Mouse (Mus musculus) forebrain, postnatal 0 days (tissue): ENCODE results near the gene Ptpro. TPM values are rescaled to one million over a fixed set of nuclear protein-coding genes. Genes with fewer than 3 reads are reported as not detected.

ENCODE experiments used
- ATAC-seq: fragments of 200-750 bp; cut with Nextera tagmentation; 2 replicates; pipeline ENCODE4 v1.8.0; 2017; ENCODE audit warnings: mild to moderate bottlenecking, moderate library complexity
- DNase-seq: peaks from one replicate; pipeline ENCODE4 v3.0.0-alpha.2; 2015
- H3K27ac ChIP-seq: fragments of 300-500 bp; sonication (generic); 2 replicates; pipeline ENCODE4 v1.5.1; 2014; ENCODE audit warnings: low read depth, mild to moderate bottlenecking, antibody characterized with exemption, low read length, moderate library complexity, mixed read lengths
- H3K27me3 ChIP-seq: fragments of 300-500 bp; sonication (generic); 2 replicates; pipeline ENCODE4 v1.6.1; 2014; ENCODE audit warnings: mild to moderate bottlenecking, low read length, mixed read lengths; ENCODE audit not compliant: insufficient read depth
- H3K36me3 ChIP-seq: fragments of 300-500 bp; sonication (generic); 2 replicates; pipeline ENCODE4 v1.6.1; 2014; ENCODE audit warnings: mild to moderate bottlenecking, moderate library complexity; ENCODE audit not compliant: insufficient read depth
- H3K4me1 ChIP-seq: fragments of 300-500 bp; sonication (generic); 2 replicates; pipeline ENCODE4 v1.6.1; 2014; ENCODE audit warnings: antibody characterized with exemption; ENCODE audit not compliant: insufficient read depth
- H3K4me2 ChIP-seq: fragments of 300-500 bp; sonication (generic); 2 replicates; pipeline ENCODE4 v1.6.1; 2014; ENCODE audit warnings: low read depth, mild to moderate bottlenecking, moderate library complexity
- H3K4me3 ChIP-seq: fragments of 300-500 bp; sonication (generic); 2 replicates; pipeline ENCODE4 v1.5.1; 2014; ENCODE audit warnings: low read depth, low read length, mixed read lengths
- H3K9ac ChIP-seq: fragments of 300-500 bp; sonication (generic); 2 replicates; pipeline ENCODE4 v1.6.1; 2014; ENCODE audit warnings: mild to moderate bottlenecking
- H3K9me3 ChIP-seq: fragments of 300-500 bp; sonication (generic); 2 replicates; pipeline ENCODE4 v1.6.1; 2016; ENCODE audit warnings: low read length
- CTCF ChIP-seq: sonication (generic); IDR thresholded peaks from 2 replicates; pipeline ENCODE4 v1.5.1; 2016; ENCODE audit warnings: antibody characterized with exemption, control low read depth, low read depth
- WGBS: fragments of 180-500 bp; shearing (Covaris S2); extraction: QIAGEN DNeasy Blood & Tissue Kit; methylation state at CpG from one replicate; pipeline ENCODE4 v1.1.7; 2014; 5-methylcytosine and 5-hydroxymethylcytosine counted together
- polyA plus RNA-seq: library from polyadenylated mRNA; unstranded; fragments of >200 nt; fragmentation: Nextera tagmentation; extraction: Ambion mirVana; gene quantifications from 2 replicates; pipeline ENCODE4 v1.2.1, GENCODE M21; 2015
- total RNA-seq: library from RNA; depleted of rRNA; stranded (reverse); fragments of >200 nt; gene quantifications from 2 replicates; pipeline ENCODE4 v1.2.3, GENCODE M21; 2014

The Ptpro gene
- total and polyA plus RNA-seq, 2 experiments from 2014 or later = 45.2 to 132 TPM

GRCm38 (mm10) chr6:137317509-137317908, 65.4 kb downstream of the Ptpro start:
- Histone ChIP-seq H3K27ac (no peak overlapping the region), H3K4me1 (peaks cover 6% of the 10 kb centered on the region; the same call in 1 of the 2 replicates), H3K4me2 (no peak overlapping the region), H3K27me3 (no peaks in the 10 kb centered on the region), H3K9ac (no peak overlapping the region), H3K9me3 (no peaks in the 10 kb centered on the region), H3K4me3 (no peak overlapping the region), H3K36me3 (no peaks in the 10 kb centered on the region)
- DNase-seq = peak; percentile 36
- WGBS = 58% methylated on average over 6 of the region's 6 CpGs
- TF ChIP-seq CTCF = no peak
- peak; percentile 60 for ATAC-seq

DNA sequence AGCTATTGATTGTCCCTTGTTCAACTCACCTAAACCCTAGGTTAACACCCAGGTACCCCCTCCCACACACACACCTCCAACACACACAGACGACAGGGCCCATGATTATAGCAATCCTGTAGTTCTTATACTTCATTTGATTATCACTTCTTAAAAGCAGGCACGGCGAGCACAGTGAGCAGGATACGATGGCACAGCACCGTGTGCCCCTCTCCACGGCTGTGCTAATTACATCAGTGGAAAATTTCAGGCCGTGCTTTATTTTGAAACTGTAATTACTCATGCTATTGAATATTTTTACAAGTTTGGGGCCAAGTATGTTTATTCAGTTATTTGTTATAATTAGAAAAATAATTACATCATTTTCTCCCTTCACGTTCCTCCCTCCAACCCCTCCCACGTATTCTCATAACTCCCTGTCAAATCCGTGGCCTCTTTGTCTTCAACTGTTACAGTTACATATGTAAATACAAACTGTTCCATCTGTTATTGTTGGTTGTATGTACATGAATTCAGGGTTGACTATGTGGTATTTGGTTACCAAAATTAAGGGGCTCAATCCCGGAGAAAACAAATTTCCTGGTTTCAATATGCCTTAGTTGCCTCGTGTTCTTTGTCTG, 66.2 kb downstream of the Ptpro start:
- TF ChIP-seq CTCF = no peak
- 54% methylated on average over 12 of the region's 12 CpGs for WGBS
- no peak overlapping the region for H3K4me2 ChIP-seq
- no peaks in the 10 kb centered on the region for H3K27me3 ChIP-seq
- DNase-seq (peak; percentile 32), ATAC-seq (peak; percentile 53; the same call in 1 of the 2 replicates)
- H3K9me3 ChIP-seq = no peaks in the 10 kb centered on the region
- peak overlapping the region; percentile 22; the same call in 1 of the 2 replicates for H3K27ac ChIP-seq
- H3K9ac ChIP-seq = no peak overlapping the region
- H3K36me3 ChIP-seq = no peaks in the 10 kb centered on the region
- H3K4me3 ChIP-seq = no peak overlapping the region
- peaks cover 6% of the 10 kb centered on the region; the same call in 1 of the 2 replicates for H3K4me1 ChIP-seq

- Histone ChIP-seq H3K27me3 (no peaks in the 10 kb centered on the region), H3K4me2 (no peak overlapping the region), H3K4me3 (no peak overlapping the region), H3K27ac (no peak overlapping the region), H3K36me3 (no peaks in the 10 kb centered on the region), H3K9me3 (no peaks in the 10 kb centered on the region), H3K9ac (no peak overlapping the region), H3K4me1 (peaks cover 6% of the 10 kb centered on the region; the same call in 1 of the 2 replicates)
- TF ChIP-seq CTCF = no peak
- 9% methylated on average over 1 of the region's 1 CpGs for WGBS
- no peak for DNase-seq
- ATAC-seq = no peak
Observed at GRCm38 (mm10) chr6:137319658-137320057, 67.5 kb downstream of the Ptpro start.

DNA sequence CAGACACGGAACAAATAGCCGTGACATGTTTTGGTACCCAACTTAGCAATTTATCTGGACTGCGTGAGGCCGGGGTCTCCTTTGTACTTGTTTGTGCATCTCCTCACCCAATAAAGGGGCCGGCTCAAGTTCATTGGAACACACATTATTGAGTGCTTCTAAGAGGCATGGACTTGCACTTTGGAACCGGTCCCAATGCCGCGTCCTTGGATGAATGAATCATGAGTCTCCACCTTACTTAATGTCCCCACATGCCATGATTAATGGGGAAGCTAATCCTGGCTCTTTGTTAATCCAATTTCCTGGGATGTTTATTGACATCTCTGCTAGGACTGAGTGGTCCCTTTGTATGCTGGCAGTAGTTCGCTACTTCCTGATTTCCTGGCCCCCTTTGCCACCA, 75.6 kb downstream of the Ptpro start:
- no peaks in the 10 kb centered on the region for H3K9me3 ChIP-seq
- no peak overlapping the region for H3K27ac ChIP-seq
- H3K4me1 ChIP-seq = no peaks in the 10 kb centered on the region; the same call in 1 of the 2 replicates
- no peak for DNase-seq
- H3K4me3 ChIP-seq = no peak overlapping the region
- no peak overlapping the region for H3K9ac ChIP-seq
- no peaks in the 10 kb centered on the region for H3K36me3 ChIP-seq
- H3K27me3 ChIP-seq = no peaks in the 10 kb centered on the region
- 21% methylated on average over 9 of the region's 9 CpGs for WGBS
- ATAC-seq = peak; percentile 25; the same call in 1 of the 2 replicates
- H3K4me2 ChIP-seq = no peak overlapping the region
- no peak for TF ChIP-seq CTCF

GRCm38 (mm10) chr6:137328228-137328627, 76.1 kb downstream of the Ptpro start:
- Histone ChIP-seq H3K27ac (no peak overlapping the region), H3K27me3 (no peaks in the 10 kb centered on the region), H3K4me2 (no peak overlapping the region), H3K4me1 (no peaks in the 10 kb centered on the region; the same call in 1 of the 2 replicates), H3K4me3 (no peak overlapping the region), H3K9me3 (no peaks in the 10 kb centered on the region), H3K9ac (no peak overlapping the region), H3K36me3 (no peaks in the 10 kb centered on the region)
- DNase-seq (no peak), ATAC-seq (no peak)
- no peak for TF ChIP-seq CTCF
- 62% methylated on average over 4 of the region's 4 CpGs for WGBS

- no peak overlapping the region for H3K4me3 ChIP-seq
- H3K36me3 ChIP-seq = no peaks in the 10 kb centered on the region
- H3K27me3 ChIP-seq = no peaks in the 10 kb centered on the region
- H3K4me1 ChIP-seq = no peaks in the 10 kb centered on the region; the same call in 1 of the 2 replicates
- no peak for TF ChIP-seq CTCF
- no peak overlapping the region for H3K4me2 ChIP-seq
- H3K9ac ChIP-seq = no peak overlapping the region
- ATAC-seq = no peak
- WGBS = 43% methylated on average over 5 of the region's 5 CpGs
- no peak overlapping the region for H3K27ac ChIP-seq
- H3K9me3 ChIP-seq = no peaks in the 10 kb centered on the region
- DNase-seq = no peak
Observed at GRCm38 (mm10) chr6:137330782-137331181, 78.7 kb downstream of the Ptpro start.

- Histone ChIP-seq H3K9me3 (no peaks in the 10 kb centered on the region), H3K9ac (no peak overlapping the region), H3K36me3 (no peaks in the 10 kb centered on the region), H3K4me3 (no peak overlapping the region), H3K4me1 (no peaks in the 10 kb centered on the region; the same call in 1 of the 2 replicates), H3K27ac (no peak overlapping the region), H3K27me3 (no peaks in the 10 kb centered on the region), H3K4me2 (no peak overlapping the region)
- DNase-seq = no peak
- no peak for TF ChIP-seq CTCF
- 81% methylated on average over 3 of the region's 3 CpGs for WGBS
- no peak for ATAC-seq
Observed at GRCm38 (mm10) chr6:137331826-137332225, 79.7 kb downstream of the Ptpro start.
